Mouse (Mus musculus) layer of hippocampus, adult 8-10 months (tissue): Measurements from ENCODE around the gene Fads1. TPM values are rescaled to one million over a fixed set of nuclear protein-coding genes. Genes with fewer than 3 reads are reported as not detected.

ENCODE experiments used
- DNase-seq, 2 experiments: peaks; one replicate each; pipeline ENCODE4 v3.0.0; 2022; ENCODE audit warnings: low spot score in 2 of 2
- microRNA-seq, 2 experiments: library from miRNA; unstranded; fragments of <30 nt; microRNA quantifications; one replicate each; pipeline ENCODE4 v1.2.0; 2022
- total RNA-seq, 4 experiments: library from RNA; stranded (reverse); gene quantifications; 2 replicates each; pipeline ENCODE4 v1.2.4; 2022

The Fads1 gene
- total RNA-seq, 4 experiments from 2014 or later: 188 to 213 (median 199) TPM

DNA sequence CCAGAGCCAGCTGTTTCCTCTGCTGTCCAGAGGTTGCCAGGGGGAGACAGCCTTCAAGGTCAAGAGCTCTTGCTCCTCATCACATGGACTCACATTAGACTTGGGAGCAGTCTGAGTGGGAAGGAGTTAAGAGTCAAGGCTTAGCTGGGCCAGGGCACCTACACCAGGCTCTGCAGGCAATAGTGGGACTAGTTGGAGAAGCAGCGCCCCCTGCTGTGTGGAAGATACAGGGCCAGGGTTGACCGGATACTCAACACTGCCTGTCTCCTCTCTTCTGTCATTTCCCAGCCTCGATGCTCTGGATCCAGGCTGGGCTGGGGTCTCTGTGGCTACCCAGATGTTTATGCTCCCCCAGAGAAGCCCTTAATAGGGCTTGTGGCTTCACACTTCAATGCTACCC is 61.5 kb downstream of the Fads1 start:
- DNase-seq: peak; percentile 60 to 69

Small RNA genes within 50 kb of the gene (microRNA-seq; reads per million reads assigned to microRNA genes)
- gene Mir6993: 0 to 0.25 reads per million in 2 experiments

Other genes starting within 250 kb of the Fads1 start
- 1,000 to 10,000 TPM; 3,051 to 4,196 (median 3,526) TPM for gene Fth1, start 202.3 kb upstream of the Fads1 start, total RNA-seq
- 1 to 10 TPM in 2 of 4 experiments, under 1 TPM in 2; 0.76 to 2.1 (median 1.1) TPM for gene Best1, start 181.3 kb upstream of the Fads1 start, total RNA-seq
- 10 to 100 TPM in 3 of 4 experiments, 1 to 10 TPM in 1; 9.4 to 20.4 (median 14.0) TPM for gene Rab3il1, start 181.2 kb upstream of the Fads1 start, total RNA-seq
- 10 to 100 TPM; 23.6 to 33.3 (median 25.8) TPM for gene Fads3, start 141.3 kb upstream of the Fads1 start, total RNA-seq
- 100 to 1,000 TPM; 152 to 168 (median 162) TPM for gene Fads2, start 81.1 kb upstream of the Fads1 start, total RNA-seq
- 10 to 100 TPM; 73.3 to 92.9 (median 81.3) TPM for gene Tmem258, start 21.1 kb downstream of the Fads1 start, total RNA-seq
- 10 to 100 TPM in 2 of 4 experiments, 1 to 10 TPM in 2; 8.9 to 12.2 (median 9.9) TPM for gene Fen1, start 21.3 kb downstream of the Fads1 start, total RNA-seq
- gene Myrf, start 57.9 kb downstream of the Fads1 start, total RNA-seq: 10 to 100 TPM; 31.6 to 37.2 (median 36.7) TPM
- gene Dagla, start 122.0 kb downstream of the Fads1 start, total RNA-seq: 100 to 1,000 TPM in 3 of 4 experiments, 10 to 100 TPM in 1; 94.1 to 109 (median 104) TPM
- gene Syt7, start 206.2 kb downstream of the Fads1 start, total RNA-seq: 100 to 1,000 TPM; 241 to 317 (median 281) TPM